Mouse (Mus musculus) adrenal gland, postnatal 14 days (tissue): Measurements from ENCODE around the gene Lrp8. TPM values are rescaled to one million over a fixed set of nuclear protein-coding genes. Genes with fewer than 3 reads are reported as not detected.

Experiments
- DNase-seq: peaks from one replicate; pipeline ENCODE4 v3.0.0; 2021; ENCODE audit warnings: mixed read lengths
- total RNA-seq: library from RNA; stranded (reverse); gene quantifications from 2 replicates; pipeline ENCODE4 v1.2.3, GENCODE M21; 2021

Lrp8 gene
- total RNA-seq, 1 experiment from 2014 or later: 5.0 TPM

DNA sequence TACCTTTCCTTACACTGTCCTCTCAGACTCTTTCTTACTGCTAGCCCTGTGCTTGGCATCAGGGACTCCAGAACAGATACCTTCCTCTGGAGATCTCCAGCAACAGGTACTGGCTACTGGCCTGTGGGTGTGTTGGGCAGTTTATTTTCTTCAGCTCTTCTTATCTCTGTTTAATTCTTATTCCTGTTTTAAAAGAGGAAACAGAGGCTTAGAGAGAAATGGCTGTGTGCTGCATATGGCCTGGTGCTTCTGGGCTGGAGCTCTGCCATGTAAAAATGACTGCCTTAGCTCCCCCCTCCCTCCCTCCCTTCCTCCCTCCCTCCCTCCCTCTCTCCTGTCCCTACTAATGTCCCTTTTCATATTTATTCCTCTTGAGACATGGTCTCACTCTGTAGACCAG lies 6.6 kb downstream of the Lrp8 start:
- no peak for DNase-seq

DNA sequence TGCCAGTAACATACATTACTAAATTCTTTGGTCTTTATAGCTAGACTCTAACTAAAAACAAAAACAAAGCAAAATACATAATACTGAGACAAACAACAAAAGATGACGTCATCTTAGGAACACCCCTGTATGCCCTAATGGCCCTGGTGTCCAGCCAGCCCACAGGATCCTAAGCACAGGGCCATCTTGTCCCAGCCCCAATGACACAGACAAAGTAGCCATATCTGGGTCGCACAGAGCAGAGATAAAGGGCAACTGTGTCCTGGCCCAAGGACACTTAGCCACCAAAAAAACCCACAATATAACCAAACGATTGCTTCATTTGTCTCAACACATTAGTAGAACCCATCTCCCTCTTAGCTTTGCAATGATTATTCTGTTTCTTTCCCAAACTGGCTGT lies 8.9 kb downstream of the Lrp8 start:
- no peak for DNase-seq

DNA sequence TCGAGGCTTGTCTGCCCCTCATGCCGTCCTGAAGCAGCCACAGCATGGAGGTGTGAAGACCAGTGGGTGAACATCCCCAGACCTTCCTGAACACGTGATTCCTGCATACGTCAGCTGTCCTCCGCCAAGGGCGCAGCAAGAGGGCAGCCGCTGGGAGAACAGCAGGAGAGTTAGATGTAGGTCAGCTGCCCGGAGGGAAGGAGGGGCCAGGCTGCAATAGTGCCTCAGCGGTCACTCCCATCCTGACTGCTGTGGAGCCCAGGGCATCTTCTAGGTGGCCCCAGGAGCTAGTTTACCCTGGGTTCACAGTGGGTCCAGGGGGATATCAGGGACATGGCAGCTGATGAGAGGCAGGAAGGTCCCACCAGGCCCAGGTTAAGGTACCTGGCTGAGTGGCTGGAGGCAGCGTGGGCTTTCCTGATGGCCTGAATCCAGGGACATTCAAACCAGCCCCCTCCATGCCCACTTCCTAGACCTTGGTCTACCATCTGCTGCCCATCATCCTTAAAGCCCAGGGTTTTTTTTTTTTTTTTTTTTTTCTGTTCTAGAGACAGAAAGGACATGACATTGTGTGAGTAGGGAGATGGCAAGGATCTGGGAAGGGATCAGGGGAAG lies 9.8 kb downstream of the Lrp8 start:
- no peak for DNase-seq

DNA sequence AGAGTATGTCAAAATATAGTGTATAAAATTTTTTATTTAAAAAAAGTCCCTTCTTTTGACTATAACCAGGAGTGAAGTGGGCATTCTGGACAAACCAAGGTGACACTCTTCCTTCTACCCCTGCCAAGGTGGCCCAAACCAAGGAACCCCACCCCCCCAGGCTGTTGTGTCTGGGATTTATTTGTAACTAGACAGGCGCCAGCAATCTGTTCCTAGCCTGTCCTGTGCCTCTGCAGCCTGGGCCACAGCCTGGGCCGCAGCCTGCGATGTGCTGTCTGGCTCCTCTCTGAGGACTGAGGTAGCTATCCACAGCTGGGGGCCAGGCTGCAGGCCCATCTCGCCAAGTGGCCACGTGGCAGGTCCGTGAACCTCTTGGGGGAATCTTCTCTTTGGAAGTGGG lies 10.3 kb downstream of the Lrp8 start:
- no peak for DNase-seq

DNA sequence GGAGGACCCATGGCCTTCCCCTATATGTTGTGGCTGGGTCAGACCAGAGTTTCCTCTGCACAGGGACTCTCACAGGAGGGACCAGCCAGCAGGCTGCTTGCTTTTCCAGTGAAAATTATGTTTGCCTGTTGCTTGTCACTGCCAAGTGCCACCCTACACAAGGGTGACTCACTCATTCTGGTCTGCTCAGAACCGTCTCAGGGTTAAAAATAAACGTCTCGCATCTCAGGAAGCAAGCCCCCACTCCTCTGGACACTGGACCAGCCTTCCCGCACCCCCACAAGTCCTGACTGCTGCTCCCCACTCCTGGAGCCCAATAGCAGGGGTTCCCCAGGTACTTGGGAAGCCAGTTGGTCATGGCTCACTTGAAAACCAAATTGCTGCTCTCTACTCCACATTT lies 14.4 kb downstream of the Lrp8 start:
- no peak for DNase-seq

DNA sequence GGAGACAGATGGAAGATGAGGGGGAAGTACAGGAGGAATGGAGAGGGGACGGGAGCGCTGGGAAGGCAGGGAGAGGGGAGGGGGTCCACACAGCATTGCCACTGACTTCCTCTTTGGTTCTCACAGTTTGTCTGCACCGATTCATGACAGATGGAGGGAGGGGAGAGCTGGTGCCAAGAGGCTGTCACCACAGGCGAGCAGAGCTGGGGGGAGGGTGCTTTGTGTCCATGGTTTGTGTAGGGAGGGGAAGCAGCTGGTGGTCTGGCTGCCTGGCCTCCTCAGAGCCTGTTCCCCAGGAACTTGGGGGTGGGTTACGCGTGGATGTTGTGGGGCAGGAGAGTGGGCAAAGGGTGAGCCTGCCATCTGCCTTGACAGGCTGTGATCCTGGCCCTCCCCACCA lies 15.4 kb downstream of the Lrp8 start:
- DNase-seq: no peak

DNA sequence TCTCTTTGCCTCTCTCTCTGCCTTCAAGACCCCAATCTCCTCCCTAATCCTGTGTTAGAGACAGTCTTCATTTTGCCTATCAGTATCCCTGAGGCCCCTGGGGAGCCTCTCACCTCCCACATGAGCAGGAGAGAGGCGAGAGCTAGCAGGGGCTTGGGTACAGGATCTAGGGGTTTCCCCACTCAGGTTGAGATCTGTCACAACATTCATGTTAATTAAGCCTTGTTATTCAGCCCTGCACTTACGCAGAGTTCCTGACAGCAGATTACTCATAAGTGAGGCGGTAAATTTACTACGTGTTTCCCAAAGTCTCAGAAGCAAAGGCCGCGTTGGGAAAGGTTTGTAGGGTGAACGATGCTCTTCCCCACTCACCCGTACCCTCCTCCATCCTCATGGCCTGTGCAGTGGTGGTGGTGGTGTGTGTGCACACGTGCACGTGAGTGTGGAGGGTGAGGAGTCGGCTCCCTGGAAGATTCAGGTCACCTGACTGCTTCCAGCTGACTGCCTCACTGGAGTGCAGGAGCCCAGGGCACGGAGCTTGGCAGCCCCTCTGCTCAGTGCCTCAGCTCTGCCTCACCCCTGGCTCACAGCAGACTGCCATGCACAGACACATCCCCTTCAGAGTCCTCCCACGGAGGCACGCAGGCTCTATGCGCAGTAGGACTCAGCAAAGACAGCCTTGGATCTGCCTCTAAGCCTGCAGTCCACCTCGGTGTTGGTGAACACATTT lies 18.1 kb downstream of the Lrp8 start:
- DNase-seq: no peak

DNA sequence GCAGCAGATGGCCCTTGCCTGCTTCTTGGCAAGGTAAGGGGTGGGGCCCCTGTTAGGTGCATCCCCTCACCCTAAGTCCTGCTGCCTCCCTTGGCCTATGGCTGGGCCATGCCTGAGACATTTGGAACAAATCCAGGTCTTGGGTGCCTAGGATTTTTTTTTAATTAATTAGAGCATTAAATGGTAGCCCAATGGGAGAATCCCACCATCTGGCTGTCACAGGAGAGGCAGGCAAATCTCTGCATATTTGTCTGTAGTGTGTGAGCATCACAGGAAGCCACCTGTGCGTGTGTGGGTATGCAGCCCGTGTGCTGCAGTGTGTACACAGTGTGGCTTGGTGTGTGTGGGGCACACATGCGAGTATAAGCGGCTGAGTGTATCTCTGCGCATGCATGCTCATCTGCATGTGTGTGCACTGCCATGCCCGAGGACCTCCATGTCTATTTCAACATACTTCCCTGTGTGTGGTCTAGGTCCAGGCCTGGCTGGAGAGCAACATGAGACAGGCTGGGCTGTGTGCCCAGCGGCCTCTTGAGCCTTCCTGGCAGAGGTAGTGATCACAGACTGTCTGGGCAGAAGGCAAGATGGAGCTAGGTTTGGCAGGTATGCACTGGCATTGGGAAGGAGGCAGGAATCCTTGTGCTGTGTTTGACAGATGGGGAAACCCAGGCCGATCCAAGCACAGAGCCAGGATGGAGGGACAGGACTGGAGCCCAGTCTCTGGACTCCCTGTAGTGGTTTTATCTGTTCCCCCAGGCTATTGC lies 19.0 kb downstream of the Lrp8 start:
- no peak for DNase-seq

DNA sequence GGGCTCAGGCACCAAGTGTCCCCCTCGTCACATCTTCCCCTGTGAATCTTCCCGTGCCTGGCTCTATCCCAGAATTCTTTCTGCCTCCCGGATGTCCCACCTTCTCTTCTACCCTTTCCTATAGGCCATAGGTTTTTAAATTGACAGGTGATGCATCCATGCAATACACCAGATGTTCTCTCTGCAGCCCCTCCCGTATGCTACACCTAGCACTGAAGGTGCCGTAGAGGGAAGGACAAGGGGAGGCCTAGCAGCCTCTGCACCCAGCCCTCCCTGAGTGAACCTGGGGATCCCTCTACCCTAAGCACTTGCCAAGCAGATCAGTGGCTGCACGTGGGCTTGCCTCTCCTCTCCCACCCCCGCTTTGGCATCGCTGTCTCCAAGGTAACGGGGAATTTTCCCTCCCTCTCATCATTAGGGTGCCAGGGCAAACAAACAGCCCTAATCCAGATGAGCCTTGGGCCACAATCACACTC lies 20.9 kb downstream of the Lrp8 start:
- no peak for DNase-seq

DNA sequence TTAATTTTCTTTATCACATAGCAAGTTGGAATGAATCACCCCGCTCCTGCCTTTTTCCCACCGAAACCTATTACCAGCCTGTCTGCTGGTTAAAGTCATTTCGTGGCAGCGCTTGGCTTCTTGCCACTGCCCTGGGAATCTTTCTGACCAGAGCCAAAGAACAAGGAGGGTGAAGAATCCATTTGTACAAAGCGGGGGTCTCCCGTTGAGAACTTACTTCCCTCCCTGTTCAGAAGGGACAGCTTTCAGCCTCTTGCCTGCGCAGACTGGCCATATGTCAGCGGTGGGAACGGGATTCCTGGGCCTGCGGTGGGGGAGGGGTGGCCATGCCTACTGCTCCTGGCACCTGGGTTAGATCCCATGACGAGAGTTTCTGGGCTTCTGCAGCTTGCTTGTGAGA lies 21.4 kb downstream of the Lrp8 start:
- no peak for DNase-seq

DNA sequence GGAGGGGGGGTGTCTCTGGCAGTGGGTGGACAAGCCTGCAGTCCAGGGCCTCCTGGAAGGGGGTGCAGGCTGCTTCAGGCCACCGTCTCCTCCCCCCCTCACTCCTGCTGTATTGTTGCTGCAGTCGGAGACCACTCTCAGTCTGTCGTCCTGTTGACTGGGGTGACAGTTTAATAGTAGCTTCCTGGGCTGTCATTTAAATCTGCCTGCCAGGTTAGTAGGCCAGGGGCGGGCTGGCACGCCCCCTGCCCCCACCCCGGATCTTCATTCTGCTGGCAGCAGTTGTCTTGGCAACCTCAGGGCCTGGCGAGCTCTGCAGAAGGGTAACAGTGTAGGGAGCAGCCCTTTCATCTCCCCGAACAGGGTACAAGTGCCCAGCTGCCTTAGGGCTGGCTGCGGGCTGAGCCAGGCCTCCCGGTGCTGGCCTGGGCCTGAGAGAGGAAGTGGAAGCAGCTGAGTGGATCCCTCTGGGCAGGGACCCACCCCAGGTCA lies 26.7 kb downstream of the Lrp8 start:
- DNase-seq: peak; percentile 59

DNA sequence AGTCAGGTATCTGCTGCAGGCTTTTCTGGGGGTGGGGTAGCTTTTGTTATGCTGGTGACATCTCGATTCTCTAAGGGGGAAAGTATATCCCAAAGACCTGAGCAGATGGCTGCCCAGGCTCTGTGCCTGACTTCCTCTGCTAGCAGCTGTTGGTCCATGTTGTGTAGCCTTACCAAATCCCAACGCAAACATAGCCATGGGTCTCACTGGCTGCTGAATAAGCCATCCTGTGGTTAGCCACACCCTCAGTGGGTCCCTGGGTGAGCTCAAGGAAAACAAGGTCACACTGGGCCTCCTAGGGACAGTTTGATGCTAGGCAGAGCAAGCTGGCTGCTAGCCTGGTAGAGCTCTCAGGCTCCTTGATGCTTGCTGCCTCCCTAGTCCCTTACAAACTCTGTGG lies 27.6 kb downstream of the Lrp8 start:
- DNase-seq: no peak

DNA sequence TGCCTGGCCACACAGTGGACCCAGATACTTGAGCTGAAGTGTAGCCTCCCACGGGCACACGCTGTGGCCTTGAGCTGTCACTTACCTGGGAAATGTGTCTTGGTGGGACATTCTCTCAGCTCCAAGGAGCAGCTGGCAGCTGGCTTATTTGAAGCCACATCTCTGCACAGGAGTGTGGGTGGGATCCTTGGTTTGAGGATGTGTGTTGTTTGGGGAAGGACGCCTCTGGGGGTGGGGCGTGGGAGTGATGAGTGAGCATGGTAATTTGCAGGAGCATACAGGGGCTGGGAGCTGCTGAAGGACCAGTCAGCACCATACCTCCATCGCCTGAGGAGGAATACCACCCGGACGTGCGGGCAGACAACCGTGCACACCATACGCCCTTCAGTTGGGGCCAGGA lies 28.1 kb downstream of the Lrp8 start:
- DNase-seq: no peak

DNA sequence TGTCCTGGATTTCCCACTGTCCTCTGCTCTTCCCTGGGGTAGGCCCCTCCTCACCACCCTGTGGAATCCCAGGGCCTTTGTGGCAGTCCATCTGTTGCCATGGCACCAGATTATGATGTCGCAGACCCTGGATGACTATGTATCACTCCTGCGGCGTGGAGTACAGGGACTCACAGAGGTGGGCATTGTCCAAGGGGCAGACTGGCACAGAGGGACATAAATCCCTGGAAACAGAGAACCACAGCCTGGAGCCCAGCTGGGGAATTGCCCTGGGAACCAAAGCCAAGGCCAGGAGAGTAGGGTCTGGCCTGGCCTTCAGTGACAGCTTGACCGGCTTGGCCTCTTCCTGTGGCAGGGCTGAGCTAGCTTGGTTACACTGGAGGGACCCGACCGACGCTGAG lies 28.8 kb downstream of the Lrp8 start:
- no peak for DNase-seq

DNA sequence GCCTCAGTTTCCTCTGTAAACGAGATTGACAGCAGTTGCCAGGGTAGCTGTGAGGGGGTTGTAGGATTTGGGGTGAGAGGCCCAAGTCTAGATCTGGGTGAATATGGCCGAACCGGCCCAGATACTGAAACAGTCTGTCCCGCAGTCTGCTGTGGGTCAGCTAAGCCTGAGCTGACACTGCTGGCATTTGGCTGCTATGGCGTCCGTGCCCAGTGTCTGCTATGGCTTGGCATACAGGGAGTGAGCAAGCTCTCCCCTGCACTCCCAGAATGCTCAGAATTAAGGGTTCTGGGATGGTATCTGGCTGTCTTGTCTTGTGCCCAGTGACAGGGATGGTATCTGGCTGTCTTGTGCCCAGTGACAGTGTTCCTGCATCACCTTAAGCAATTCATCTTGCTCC lies 29.6 kb downstream of the Lrp8 start:
- DNase-seq: no peak

DNA sequence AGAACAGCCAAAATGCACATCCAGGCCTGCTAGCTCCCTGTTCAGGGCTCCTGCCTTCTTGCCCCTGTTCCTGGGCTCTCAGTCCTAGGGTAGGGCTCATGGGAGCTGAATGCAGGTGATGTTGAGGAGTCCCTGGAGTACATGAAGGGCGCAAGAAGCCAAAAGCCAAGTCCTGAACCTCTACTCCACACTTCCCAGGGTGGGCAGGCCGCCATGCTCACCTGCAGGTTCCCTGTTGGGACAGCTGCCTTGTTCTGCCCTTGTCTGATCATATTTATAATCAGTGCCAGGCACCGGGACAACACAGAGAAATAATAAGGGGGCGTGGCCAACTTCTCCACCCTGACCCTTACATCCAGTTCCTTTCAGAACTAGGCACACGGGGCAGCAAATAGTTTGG lies 31.5 kb downstream of the Lrp8 start:
- no peak for DNase-seq

DNA sequence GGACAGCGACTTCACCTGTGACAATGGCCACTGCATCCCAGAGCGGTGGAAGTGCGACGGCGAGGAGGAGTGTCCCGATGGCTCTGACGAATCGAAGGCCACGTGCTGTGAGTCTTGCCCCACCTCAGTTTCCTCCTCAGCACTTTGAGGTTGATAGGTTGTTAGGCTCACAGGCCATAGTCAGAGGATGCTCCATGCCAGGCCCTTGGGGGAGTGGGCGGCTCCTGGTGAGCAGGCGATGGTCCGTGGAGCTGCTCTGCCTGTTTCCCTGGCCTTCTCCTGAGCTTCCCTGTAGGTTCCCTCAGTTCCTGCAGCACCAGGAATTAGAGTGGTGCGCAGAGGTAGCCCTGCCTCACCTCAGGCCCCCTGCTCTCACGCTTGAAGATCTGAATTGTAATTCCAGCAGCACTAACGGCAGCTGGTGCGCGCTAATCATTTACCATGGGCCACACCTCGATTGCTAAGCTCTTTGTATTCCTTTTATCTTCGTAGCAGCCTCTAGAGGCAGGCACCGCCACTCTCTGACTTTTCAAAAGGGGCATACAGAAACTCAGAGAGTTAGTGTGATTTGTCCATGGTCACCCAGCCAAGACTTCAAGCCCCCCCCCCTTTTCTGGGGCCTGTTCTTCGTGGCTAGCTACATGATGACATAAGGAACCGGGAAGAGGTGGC lies 32.7 kb downstream of the Lrp8 start:
- DNase-seq: no peak

DNA sequence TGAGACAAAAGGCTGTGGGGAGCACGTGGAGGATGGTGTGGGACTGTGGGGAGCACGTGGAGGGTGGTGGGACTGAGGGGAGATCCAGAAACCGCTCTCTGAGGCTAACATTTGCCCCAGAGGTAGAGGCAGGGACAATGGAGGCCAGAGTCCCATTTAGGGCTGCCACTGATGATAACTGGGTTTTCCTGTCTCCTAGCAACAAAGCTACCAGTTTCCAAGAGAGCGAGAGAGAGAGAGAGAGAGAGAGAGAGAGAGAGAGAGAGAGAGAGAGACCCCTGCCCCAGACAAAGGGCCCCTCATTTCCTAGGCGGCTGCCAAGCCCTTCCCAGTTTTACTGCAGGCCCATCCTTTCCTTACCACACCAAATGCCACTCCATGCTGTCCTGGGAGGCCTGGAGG lies 33.4 kb downstream of the Lrp8 start:
- DNase-seq: no peak

DNA sequence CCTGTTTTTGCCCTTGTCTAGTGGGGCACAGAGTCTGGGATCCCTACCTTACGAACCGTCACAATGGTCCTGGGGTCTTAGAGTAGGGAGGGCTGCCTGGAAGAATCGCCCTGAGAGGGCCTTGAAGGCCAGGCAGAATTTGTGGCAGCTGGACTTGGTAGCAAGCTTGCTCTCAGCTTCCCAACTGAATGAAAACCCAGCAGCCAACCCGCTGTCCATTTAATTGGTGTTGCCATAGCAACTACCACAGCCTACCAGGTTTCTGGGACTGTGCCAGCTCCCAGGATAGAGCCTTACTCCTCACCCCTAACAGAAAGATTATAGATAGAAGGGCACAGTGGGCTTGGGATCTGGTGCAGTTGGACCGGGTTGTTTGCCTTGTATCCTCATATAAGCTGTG lies 34.7 kb downstream of the Lrp8 start:
- DNase-seq: peak; percentile 78

DNA sequence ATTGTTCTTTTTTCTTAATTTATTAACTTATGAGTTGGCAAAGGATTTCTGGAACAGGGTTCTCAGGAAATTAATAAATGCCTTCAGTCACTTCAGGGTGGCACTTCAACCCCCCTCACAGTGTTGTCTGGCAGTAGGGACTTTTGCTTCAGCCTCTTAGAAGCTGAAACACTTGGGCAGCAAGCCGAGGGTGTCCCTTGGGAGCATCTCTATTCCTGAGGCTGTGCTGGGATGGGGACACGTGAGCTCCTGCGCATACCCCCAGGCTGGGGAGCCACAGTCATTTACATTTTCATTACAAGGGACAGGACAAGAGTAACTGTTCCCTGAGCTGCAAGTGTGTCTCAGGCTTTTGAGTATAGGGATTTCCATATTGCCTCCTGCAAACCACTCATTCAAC lies 35.8 kb downstream of the Lrp8 start:
- DNase-seq: peak; percentile 43

DNA sequence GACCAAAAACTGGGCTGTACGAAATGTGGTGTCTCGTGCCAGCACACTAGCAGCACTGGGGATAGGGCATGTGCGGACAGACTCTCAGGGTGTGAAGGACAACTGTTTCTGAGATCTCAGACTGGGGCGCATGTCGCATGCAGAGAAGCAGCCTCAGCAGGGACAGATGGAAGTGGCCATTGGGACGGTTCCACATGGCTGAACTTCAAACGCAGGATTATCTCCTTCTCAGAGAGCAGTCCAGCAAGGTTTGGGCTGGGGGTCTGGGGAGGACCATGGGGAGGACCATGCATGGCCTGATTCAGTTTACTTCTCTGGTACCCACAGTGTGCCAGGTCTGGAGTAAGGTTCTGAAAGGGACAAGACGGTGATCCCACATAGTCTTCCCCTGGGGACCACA lies 41.6 kb downstream of the Lrp8 start:
- no peak for DNase-seq

DNA sequence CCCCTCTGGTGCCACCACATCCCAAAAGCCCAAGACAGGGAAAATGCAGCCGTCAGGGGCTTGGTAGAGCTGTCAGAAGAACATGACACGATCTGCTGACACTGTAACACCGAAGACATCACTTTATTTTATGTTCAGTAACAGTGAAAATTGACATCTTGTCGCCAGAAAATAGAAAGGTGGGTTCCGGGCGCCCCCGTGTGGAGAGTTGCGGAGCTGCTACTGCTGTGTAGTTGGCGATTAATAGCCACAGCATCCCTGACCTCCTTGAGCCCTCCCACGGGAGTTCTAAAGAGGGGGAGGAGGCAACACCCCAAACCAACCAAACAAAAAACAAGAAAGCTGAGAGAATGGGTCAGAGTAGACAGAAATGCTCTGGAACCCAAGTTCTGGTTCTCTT lies 42.9 kb downstream of the Lrp8 start:
- peak; percentile 89 for DNase-seq

DNA sequence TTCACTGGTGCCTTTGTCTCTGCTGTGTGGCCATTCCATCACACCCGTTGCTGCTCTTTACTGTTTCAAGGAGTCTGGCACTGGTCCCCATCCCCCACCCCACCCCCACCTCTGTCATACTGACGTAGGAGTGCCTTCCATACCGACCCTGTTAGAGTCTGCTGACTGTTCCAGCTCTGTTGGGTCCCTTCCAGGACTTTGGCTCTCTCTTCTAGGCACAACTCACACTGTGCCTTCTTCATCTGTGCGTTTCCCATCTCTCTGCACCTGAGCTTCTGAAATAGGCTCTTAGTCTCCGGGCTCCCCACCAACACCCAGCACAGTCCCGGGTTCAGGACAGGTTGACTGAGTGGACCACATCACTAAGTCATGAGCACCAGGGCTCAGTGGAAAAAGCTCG lies 44.7 kb downstream of the Lrp8 start:
- DNase-seq: no peak
